Comparison of ENCODE assay signal across 23 mouse cellular contexts in genomic region chrX:163063936-163064335, GRCm38 (mm10).
"Had no signal": no experiment of that assay in that cellular context is flagged by ENCODE, and none has a peak within 500 bp of the region (broad histone marks: within the 10 kb centered on the region; RNA-seq: fewer than 3 reads in every experiment).

No protein-coding gene starts in this region.

- H3K9ac ChIP-seq: kidney, embryonic 15.5 days; limb, embryonic 13.5 days; liver, embryonic 13.5 days; midbrain, embryonic 15.5 days; neural tube, embryonic 12.5 days; neural tube, embryonic 15.5 days had no signal

- H3K4me3 ChIP-seq: kidney, embryonic 15.5 days; layer of hippocampus, adult 2 months; limb, embryonic 10.5 days; limb, embryonic 13.5 days; liver, embryonic 13.5 days; midbrain, embryonic 15.5 days; neural tube, embryonic 12.5 days; neural tube, embryonic 15.5 days had no signal

- H3K36me3 ChIP-seq: kidney, embryonic 15.5 days; limb, embryonic 10.5 days; limb, embryonic 13.5 days; liver, embryonic 13.5 days; midbrain, embryonic 15.5 days; neural tube, embryonic 12.5 days; neural tube, embryonic 15.5 days had no signal

- ATAC-seq: midbrain, embryonic 15.5 days had no signal

- H3K27me3 ChIP-seq: liver, embryonic 13.5 days; neural tube, embryonic 12.5 days; neural tube, embryonic 15.5 days had no signal

- H3K4me2 ChIP-seq: kidney, embryonic 15.5 days; limb, embryonic 13.5 days; liver, embryonic 13.5 days; midbrain, embryonic 11.5 days; midbrain, embryonic 15.5 days; neural tube, embryonic 12.5 days; neural tube, embryonic 15.5 days had no signal

- H3K4me1 ChIP-seq: kidney, embryonic 15.5 days; limb, embryonic 10.5 days; limb, embryonic 13.5 days; liver, embryonic 13.5 days; midbrain, embryonic 15.5 days; neural tube, embryonic 12.5 days; neural tube, embryonic 15.5 days had no signal

- H3K27ac ChIP-seq: kidney, embryonic 15.5 days; layer of hippocampus, adult 2 months; limb, embryonic 10.5 days; limb, embryonic 13.5 days; liver, embryonic 13.5 days; midbrain, embryonic 15.5 days; neural tube, embryonic 12.5 days; neural tube, embryonic 15.5 days; stomach, postnatal 0 days had no signal

- DNase-seq: kidney, postnatal 14 days; kidney, postnatal 4 days; layer of hippocampus, adult 9-11 months; liver; liver, embryonic 13.5 days; lung, adult 2 months; lung, postnatal 14 days; lung, postnatal 4 days; right cerebral cortex, adult 18-20 months; right cerebral cortex, postnatal 14 days; right cerebral cortex, postnatal 4 days; thymus, adult 2 months; thymus, postnatal 14 days; thymus, postnatal 4 days had no signal

- H3K9me3 ChIP-seq: kidney, embryonic 15.5 days; limb, embryonic 10.5 days; limb, embryonic 13.5 days; liver, embryonic 13.5 days; midbrain, embryonic 15.5 days; neural tube, embryonic 12.5 days; neural tube, embryonic 15.5 days had no signal
